Comparison of ENCODE assay signal across 11 mouse cellular contexts in genomic region chr12:91732729-91733448, GRCm38 (mm10). TPM values are rescaled to one million over a fixed set of nuclear protein-coding genes. Genes with fewer than 3 reads are reported as not detected.
A peak's percentile ranks its signal among the peaks of the same experiment; 100 is the strongest.
DNase-seq lines count a peak whose midpoint lies in the region; ATAC-seq lines count a peak whose summit lies in the region.
"Had no signal": no experiment of that assay in that cellular context is flagged by ENCODE, and none has a peak within 500 bp of the region (broad histone marks: within the 10 kb centered on the region; RNA-seq: fewer than 3 reads in every experiment).

No protein-coding gene starts in this region.

- DNase-seq in retina, postnatal 1 day = peak; percentile 53
- no peak for DNase-seq in retina, embryonic 14.5 days (ENCODE audit: low spot score)
- DNase-seq in heart, postnatal 10 days = peak; percentile 37 to 38
- DNase-seq: cerebellum, adult 18-20 months; kidney, adult 9 months had no signal

- 55% methylated on average over 6 of the region's 6 CpGs for WGBS in hindbrain, embryonic 15.5 days
- WGBS in hindbrain, embryonic 12.5 days = 83% methylated on average over 6 of the region's 6 CpGs
- WGBS in neural tube, embryonic 15.5 days = 41% methylated on average over 6 of the region's 6 CpGs
- WGBS in kidney, embryonic 14.5 days = 65% methylated on average over 6 of the region's 6 CpGs

- peak; percentile 83 for ATAC-seq in hindbrain, embryonic 15.5 days (ENCODE audit: low FRiP score, low read depth)
- ATAC-seq in hindbrain, embryonic 12.5 days (ENCODE audit: low FRiP score) = no peak
- peak; percentile 77 for ATAC-seq in neural tube, embryonic 15.5 days (ENCODE audit: low FRiP score)
- ATAC-seq in kidney, embryonic 14.5 days (ENCODE audit: low FRiP score, low TSS enrichment) = no peak
- ATAC-seq in CD4-positive, CD25-positive, alpha-beta regulatory T cell, adult 4 months = no peak

- H3K27me3 ChIP-seq in hindbrain, embryonic 15.5 days = no peaks in the 10 kb centered on the region
- no peaks in the 10 kb centered on the region for H3K27me3 ChIP-seq in hindbrain, embryonic 12.5 days
- H3K27me3 ChIP-seq in neural tube, embryonic 15.5 days (replicated peaks) = no peaks in the 10 kb centered on the region
- no peaks in the 10 kb centered on the region for H3K27me3 ChIP-seq in kidney, embryonic 14.5 days (ENCODE audit: control insufficient read depth, insufficient read depth, low read length)

- intact Hi-C loops in heart, postnatal 10 days (cut with DNase I) = loop anchor here (5.0 kb wide), 1 partner anchor 54 kb away; the partner anchor contains the start of gene Ston2

- peak overlapping the region; percentile 50; the same call in 1 of the 2 replicates for H3K27ac ChIP-seq in hindbrain, embryonic 15.5 days (replicated peaks)
- no peak overlapping the region for H3K27ac ChIP-seq in hindbrain, embryonic 12.5 days
- peak overlapping the region; percentile 56 for H3K27ac ChIP-seq in neural tube, embryonic 15.5 days (replicated peaks)
- H3K27ac ChIP-seq in kidney, embryonic 14.5 days (ENCODE audit: low read depth, low read length) = no peak overlapping the region
- H3K27ac ChIP-seq: macrophage had no signal

- peaks cover 2% of the 10 kb centered on the region; the same call in 1 of the 2 replicates for H3K36me3 ChIP-seq in hindbrain, embryonic 15.5 days
- no peaks in the 10 kb centered on the region; the same call in none of the 2 replicates for H3K36me3 ChIP-seq in hindbrain, embryonic 12.5 days
- H3K36me3 ChIP-seq in neural tube, embryonic 15.5 days = no peaks in the 10 kb centered on the region
- H3K36me3 ChIP-seq in kidney, embryonic 14.5 days (ENCODE audit: control insufficient read depth, insufficient read depth, low read length) = no peaks in the 10 kb centered on the region

- H3K4me2 ChIP-seq in hindbrain, embryonic 15.5 days = no peak overlapping the region
- no peak overlapping the region for H3K4me2 ChIP-seq in hindbrain, embryonic 12.5 days (replicated peaks)
- no peak overlapping the region for H3K4me2 ChIP-seq in neural tube, embryonic 15.5 days
- no peak overlapping the region for H3K4me2 ChIP-seq in kidney, embryonic 14.5 days (replicated peaks; ENCODE audit: low read depth, low read length)

- H3K4me1 ChIP-seq in hindbrain, embryonic 15.5 days (replicated peaks) = 0 out of 2 replicates have a peak, but pooled peaks cover 4% of the 10 kb centered on the region
- no peaks in the 10 kb centered on the region for H3K4me1 ChIP-seq in hindbrain, embryonic 12.5 days
- H3K4me1 ChIP-seq in neural tube, embryonic 15.5 days = no peaks in the 10 kb centered on the region
- peaks cover 4% of the 10 kb centered on the region; the same call in 1 of the 2 replicates for H3K4me1 ChIP-seq in kidney, embryonic 14.5 days (ENCODE audit: control insufficient read depth, insufficient read depth, low read length)

- no peak overlapping the region for H3K9ac ChIP-seq in hindbrain, embryonic 15.5 days
- no peak overlapping the region for H3K9ac ChIP-seq in hindbrain, embryonic 12.5 days
- no peak overlapping the region for H3K9ac ChIP-seq in neural tube, embryonic 15.5 days (replicated peaks)
- no peak overlapping the region for H3K9ac ChIP-seq in kidney, embryonic 14.5 days (ENCODE audit: low read depth, low read length)

- H3K9me3 ChIP-seq in hindbrain, embryonic 15.5 days = no peaks in the 10 kb centered on the region
- no peaks in the 10 kb centered on the region for H3K9me3 ChIP-seq in hindbrain, embryonic 12.5 days (replicated peaks)
- no peaks in the 10 kb centered on the region for H3K9me3 ChIP-seq in neural tube, embryonic 15.5 days (replicated peaks)
- no peaks in the 10 kb centered on the region for H3K9me3 ChIP-seq in kidney, embryonic 14.5 days (ENCODE audit: control insufficient read depth, low read length)

- no peak overlapping the region for H3K4me3 ChIP-seq in hindbrain, embryonic 15.5 days
- H3K4me3 ChIP-seq in hindbrain, embryonic 12.5 days = no peak overlapping the region
- H3K4me3 ChIP-seq in neural tube, embryonic 15.5 days (replicated peaks) = no peak overlapping the region
- no peak overlapping the region for H3K4me3 ChIP-seq in kidney, embryonic 14.5 days (ENCODE audit: low read length)

RNA-seq across cellular contexts. Expression of gene Ston2, which starts 55.3 kb away (rescaled TPM):
- 6.7 and 7.1 TPM in 2 replicates for polyA plus RNA-seq in hindbrain, embryonic 15.5 days (2015; fragmentation: Nextera tagmentation; extraction: Ambion mirVana)
- polyA plus RNA-seq in hindbrain, embryonic 12.5 days (2016; fragmentation: Nextera tagmentation; extraction: Ambion mirVana) = 6.7 and 8.0 TPM in 2 replicates
- total RNA-seq in heart, postnatal 10 days (2021) = 1 to 10 TPM; 4.9 to 7.8 TPM
- 6.8 and 9.8 TPM in 2 replicates for polyA plus RNA-seq in neural tube, embryonic 15.5 days (2015; fragmentation: Nextera tagmentation; extraction: Ambion mirVana)
- 7.8 and 13.4 TPM in 2 replicates for polyA plus RNA-seq in kidney, embryonic 14.5 days (2014; fragmentation: Nextera tagmentation; extraction: Ambion mirVana)
- under 1 TPM; 0.08 to 0.47 TPM for polyA plus RNA-seq in CD4-positive, CD25-positive, alpha-beta regulatory T cell, adult 4 months (2017; shearing (Covaris generic))

Comparison
In these comparisons a context has a peak if more than half of its experiments do, and no peak if none do; other contexts are left out.
1. ATAC-seq: peak in hindbrain, embryonic 15.5 days (single experiment) and neural tube, embryonic 15.5 days (single experiment); none in hindbrain, embryonic 12.5 days (single experiment), kidney, embryonic 14.5 days (single experiment) and CD4-positive, CD25-positive, alpha-beta regulatory T cell, adult 4 months (single experiment).
2. H3K27ac ChIP-seq: peak in hindbrain, embryonic 15.5 days (single experiment) and neural tube, embryonic 15.5 days (single experiment); none in hindbrain, embryonic 12.5 days (single experiment) and kidney, embryonic 14.5 days (single experiment).